Mouse (Mus musculus): ENCODE measurements at regions not wholly inside any gene's neighbourhood (a gene's known extent, or its start where the extent isn't known, plus 50 kb on each side); places are given as distances from the start of the nearest gene placed in this dataset.

DNA sequence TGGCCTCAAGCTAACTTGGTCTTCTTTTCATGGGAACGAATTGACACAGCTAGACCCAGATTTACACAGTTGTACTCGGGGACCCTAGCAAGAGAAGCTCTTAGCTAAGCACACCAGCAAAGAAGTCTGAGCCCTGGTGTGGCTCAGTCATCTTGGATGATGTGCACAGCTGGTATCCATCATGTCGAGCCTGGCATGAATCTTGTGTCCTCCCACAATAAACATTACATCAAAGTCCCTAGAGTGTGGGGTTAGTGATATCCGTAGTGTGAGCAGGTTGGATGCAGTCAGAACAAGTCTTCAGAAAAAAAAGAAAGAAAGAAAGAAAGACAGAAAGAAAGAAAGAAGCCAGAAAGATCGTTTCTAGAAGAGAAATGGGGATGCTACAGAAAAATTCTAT, 52.1 kb upstream of the Hmcn1 start:
- H3K4me1 ChIP-seq, result peaks cover 5% of the 10 kb centered on the region
- no peaks in the 10 kb centered on the region for H3K36me3 ChIP-seq
- ATAC-seq (ENCODE audit: low FRiP score, low read depth), result no peak
- no peaks in the 10 kb centered on the region for H3K9me3 ChIP-seq
- H3K4me3 ChIP-seq, result no peak overlapping the region
- 47% methylated on average over 5 of the region's 5 CpGs for WGBS
- H3K4me2 ChIP-seq (replicated peaks), result no peak overlapping the region
- H3K27me3 ChIP-seq, result no peaks in the 10 kb centered on the region
- H3K27ac ChIP-seq, result no peak overlapping the region
- H3K9ac ChIP-seq, result no peak overlapping the region

DNA sequence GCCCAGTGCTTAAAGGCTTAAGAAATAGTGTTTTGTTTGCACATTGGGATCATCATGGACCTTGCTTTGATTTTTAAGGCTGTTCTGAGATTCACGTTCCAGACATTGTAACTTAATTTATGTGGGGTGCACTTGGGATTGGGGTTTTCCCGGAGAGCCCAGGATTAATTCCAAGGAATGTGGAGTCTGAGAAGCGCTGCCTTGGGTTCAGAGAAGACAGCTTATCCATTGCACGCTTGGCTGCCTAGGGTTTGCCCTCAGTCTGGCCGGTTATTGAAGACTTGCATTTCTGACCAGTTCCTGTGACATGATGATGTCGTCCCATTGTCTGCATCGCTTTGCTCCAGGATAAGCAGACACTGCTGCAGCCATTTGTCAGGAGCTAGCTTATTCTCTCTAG, 53.4 kb upstream of the Hmcn1 start:
- WGBS, result 54% methylated on average over 7 of the region's 7 CpGs
- Histone ChIP-seq H3K4me1 (peaks cover 5% of the 10 kb centered on the region), H3K9ac (no peak overlapping the region), H3K4me2 (replicated peaks) (no peak overlapping the region), H3K4me3 (no peak overlapping the region), H3K27me3 (no peaks in the 10 kb centered on the region), H3K9me3 (no peaks in the 10 kb centered on the region), H3K36me3 (no peaks in the 10 kb centered on the region), H3K27ac (no peak overlapping the region)
- no peak for ATAC-seq (ENCODE audit: low FRiP score, low read depth)

DNA sequence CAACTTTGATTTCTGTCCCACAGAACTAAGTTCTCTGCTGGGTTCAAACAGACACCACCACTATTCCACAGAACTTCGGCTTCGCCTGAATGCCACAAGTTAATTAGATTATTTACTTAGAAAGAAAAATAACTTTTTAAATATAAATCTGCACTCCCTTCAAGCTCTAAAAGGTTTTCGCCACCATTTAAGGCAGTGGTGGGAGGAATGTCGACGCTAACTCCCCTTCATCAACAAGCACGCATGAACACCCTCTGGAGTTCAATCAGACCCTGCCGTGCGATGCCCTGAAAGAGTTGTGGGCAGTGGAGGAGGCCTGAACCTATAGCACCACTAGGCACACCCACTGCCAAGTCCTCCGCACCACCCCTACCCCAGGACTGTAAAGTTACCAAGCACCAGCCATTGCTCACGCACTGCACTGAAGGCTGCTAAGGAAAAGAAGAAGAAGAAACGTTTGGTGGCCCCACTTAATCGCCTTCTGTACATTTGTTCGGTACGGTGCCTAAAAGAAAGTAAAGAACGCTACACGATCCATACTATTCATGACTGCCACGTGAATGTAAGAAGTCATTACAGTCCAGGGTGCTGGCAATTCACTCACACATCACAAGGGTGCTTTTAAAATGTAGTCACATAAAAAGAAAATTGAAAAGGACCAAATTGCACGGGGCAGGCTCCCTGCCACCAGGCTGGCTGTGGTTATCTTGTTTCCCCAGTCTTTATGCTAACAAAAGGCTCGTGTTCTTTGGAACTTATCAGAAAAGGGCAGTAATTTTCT, 56.7 kb upstream of the Hmcn1 start:
- no peak for ATAC-seq (ENCODE audit: low FRiP score, low read depth)
- no peak overlapping the region for H3K4me3 ChIP-seq
- H3K36me3 ChIP-seq, result no peaks in the 10 kb centered on the region
- no peak overlapping the region for H3K4me2 ChIP-seq (replicated peaks)
- no peaks in the 10 kb centered on the region for H3K27me3 ChIP-seq
- no peak overlapping the region for H3K27ac ChIP-seq
- no peak overlapping the region for H3K9ac ChIP-seq
- WGBS, result 75% methylated on average over 19 of the region's 19 CpGs
- H3K9me3 ChIP-seq, result no peaks in the 10 kb centered on the region
- peaks cover 11% of the 10 kb centered on the region for H3K4me1 ChIP-seq

DNA sequence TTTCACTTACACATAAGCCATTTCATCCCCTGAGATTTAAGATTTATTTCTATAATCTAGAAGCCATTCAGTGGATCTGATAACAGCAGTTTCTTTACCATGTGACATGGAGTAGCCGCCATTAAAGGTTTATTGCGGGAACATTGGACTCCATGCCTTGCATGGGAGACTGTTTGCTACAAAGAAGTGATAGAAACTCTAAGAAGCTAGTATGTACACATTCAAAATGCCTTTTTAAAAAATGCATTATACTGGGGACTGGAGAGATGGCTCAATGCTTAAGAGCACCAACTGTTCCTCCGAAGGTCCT, 57.2 kb upstream of the Hmcn1 start:
- no peak for ATAC-seq (ENCODE audit: low FRiP score, low read depth)
- Histone ChIP-seq H3K36me3 (no peaks in the 10 kb centered on the region), H3K4me2 (replicated peaks) (no peak overlapping the region), H3K4me1 (peaks cover 11% of the 10 kb centered on the region), H3K27me3 (no peaks in the 10 kb centered on the region), H3K4me3 (no peak overlapping the region), H3K9me3 (no peaks in the 10 kb centered on the region), H3K9ac (no peak overlapping the region), H3K27ac (no peak overlapping the region)
- whole genome bisulfite sequencing, result 88% methylated on average over 3 of the region's 3 CpGs

DNA sequence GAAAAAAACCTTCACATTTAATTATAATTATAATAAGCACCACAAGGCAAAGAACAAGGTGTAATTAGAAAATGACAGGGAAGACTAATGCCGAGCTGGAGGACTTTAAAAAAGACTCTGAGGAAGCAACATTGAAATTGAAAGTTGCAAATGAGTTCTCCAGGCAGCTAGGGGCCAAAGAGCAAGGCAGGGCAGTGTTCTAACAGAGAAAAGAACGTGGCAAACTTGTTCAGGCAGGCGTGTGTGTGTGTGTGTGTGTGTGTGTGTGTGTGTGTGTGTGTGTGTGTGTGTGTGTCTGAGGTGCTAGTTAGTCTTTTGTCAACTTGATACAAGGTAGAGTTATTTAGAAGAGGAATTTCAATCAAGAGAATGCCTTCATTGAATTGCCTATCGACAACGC, 60.0 kb upstream of the Hmcn1 start:
- Histone ChIP-seq H3K9ac (no peak overlapping the region), H3K4me3 (no peak overlapping the region), H3K4me2 (replicated peaks) (no peak overlapping the region), H3K4me1 (peaks cover 6% of the 10 kb centered on the region; the same call in 1 of the 2 replicates), H3K9me3 (no peaks in the 10 kb centered on the region), H3K27ac (no peak overlapping the region), H3K36me3 (no peaks in the 10 kb centered on the region), H3K27me3 (no peaks in the 10 kb centered on the region)
- ATAC-seq (ENCODE audit: low FRiP score, low read depth), result no peak
- WGBS, result 63% methylated on average over 5 of the region's 5 CpGs

DNA sequence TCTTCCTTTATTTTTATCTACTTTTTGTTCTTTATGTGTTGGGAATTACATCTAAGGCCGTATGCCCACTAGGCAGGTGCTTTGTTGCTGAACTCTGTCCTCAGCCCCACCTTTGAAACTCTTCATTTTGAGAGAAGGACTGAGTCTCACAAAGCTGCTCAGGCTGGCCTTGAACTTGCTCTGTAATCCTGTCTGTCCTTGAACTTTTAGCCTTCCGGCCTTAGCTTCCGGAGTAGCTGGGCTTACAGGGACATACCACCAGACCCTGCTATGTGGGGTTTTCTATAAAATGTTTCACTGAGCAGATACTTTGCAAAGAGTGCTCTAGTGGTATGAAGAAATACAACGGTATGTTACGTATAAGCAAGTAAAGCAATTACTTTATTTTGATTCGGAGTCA, 62.2 kb upstream of the Hmcn1 start:
- no peak overlapping the region for H3K27ac ChIP-seq
- H3K9me3 ChIP-seq, result no peaks in the 10 kb centered on the region
- ATAC-seq (ENCODE audit: low FRiP score, low read depth), result no peak
- H3K4me3 ChIP-seq, result no peak overlapping the region
- 0 out of 2 replicates have a peak, but pooled peaks cover 6% of the 10 kb centered on the region for H3K4me1 ChIP-seq
- H3K27me3 ChIP-seq, result no peaks in the 10 kb centered on the region
- H3K9ac ChIP-seq, result no peak overlapping the region
- WGBS, result 91% methylated on average over 6 of the region's 6 CpGs
- no peaks in the 10 kb centered on the region for H3K36me3 ChIP-seq
- H3K4me2 ChIP-seq (replicated peaks), result no peak overlapping the region

DNA sequence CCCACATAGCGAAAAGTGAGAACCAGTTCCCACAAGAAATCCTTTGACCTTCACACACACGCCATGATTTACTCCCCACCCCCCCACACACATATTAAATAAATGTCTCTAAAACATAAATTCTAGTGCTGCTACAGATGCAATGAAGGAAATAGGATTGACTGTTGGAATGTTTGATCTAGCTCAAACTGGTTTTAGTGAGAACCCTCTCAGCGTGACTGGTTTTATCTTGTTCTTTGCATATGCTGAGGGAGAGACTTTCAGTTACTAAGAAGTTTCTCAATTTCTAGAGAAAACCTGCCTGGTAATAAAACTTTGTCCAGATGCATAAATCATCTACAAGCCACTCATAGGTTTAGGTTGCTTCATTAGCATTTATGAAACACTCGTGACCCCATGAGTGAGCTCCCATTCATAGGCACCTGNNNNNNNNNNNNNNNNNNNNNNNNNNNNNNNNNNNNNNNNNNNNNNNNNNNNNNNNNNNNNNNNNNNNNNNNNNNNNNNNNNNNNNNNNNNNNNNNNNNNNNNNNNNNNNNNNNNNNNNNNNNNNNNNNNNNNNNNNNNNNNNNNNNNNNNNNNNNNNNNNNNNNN, 66.4 kb upstream of the Hmcn1 start:
- ATAC-seq (ENCODE audit: low FRiP score, low read depth), result no peak
- Histone ChIP-seq H3K9ac (no peak overlapping the region), H3K9me3 (no peaks in the 10 kb centered on the region), H3K36me3 (no peaks in the 10 kb centered on the region), H3K27me3 (no peaks in the 10 kb centered on the region), H3K4me3 (no peak overlapping the region), H3K4me1 (peaks cover 26% of the 10 kb centered on the region), H3K27ac (no peak overlapping the region), H3K4me2 (replicated peaks) (no peak overlapping the region)
- WGBS, result 72% methylated on average over 4 of the region's 4 CpGs

DNA sequence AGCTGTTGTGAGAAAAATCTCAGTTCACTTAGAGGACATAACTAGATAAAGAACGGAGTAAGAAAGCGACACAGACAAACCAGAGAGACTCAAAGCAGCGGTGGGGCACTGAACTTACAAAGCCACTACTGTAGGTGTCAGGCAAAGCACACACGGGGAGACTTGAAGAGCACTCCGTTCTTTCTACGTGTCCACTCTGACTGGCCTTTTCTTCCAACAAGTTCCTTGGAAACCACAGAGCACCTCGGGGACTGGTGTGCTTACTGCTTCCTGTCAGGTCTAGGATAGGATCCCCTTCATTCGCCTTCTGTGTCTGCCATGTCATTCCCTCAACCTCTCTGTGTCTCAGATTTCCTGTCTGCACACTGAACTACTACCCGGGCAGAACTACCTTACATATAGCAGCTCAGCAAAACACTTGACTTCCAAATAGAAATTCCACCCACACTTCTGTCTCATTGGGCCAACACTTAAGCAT, 71.9 kb upstream of the Hmcn1 start:
- H3K9me3 ChIP-seq, result 0 out of 2 replicates have a peak, but pooled peaks cover 4% of the 10 kb centered on the region
- H3K4me1 ChIP-seq, result peaks cover 30% of the 10 kb centered on the region
- no peaks in the 10 kb centered on the region for H3K36me3 ChIP-seq
- H3K27me3 ChIP-seq, result no peaks in the 10 kb centered on the region
- ATAC-seq (ENCODE audit: low FRiP score, low read depth), result no peak
- WGBS, result 68% methylated on average over 9 of the region's 9 CpGs
- H3K4me2 ChIP-seq (replicated peaks), result no peak overlapping the region
- H3K4me3 ChIP-seq, result no peak overlapping the region
- no peak overlapping the region for H3K9ac ChIP-seq
- H3K27ac ChIP-seq, result no peak overlapping the region

DNA sequence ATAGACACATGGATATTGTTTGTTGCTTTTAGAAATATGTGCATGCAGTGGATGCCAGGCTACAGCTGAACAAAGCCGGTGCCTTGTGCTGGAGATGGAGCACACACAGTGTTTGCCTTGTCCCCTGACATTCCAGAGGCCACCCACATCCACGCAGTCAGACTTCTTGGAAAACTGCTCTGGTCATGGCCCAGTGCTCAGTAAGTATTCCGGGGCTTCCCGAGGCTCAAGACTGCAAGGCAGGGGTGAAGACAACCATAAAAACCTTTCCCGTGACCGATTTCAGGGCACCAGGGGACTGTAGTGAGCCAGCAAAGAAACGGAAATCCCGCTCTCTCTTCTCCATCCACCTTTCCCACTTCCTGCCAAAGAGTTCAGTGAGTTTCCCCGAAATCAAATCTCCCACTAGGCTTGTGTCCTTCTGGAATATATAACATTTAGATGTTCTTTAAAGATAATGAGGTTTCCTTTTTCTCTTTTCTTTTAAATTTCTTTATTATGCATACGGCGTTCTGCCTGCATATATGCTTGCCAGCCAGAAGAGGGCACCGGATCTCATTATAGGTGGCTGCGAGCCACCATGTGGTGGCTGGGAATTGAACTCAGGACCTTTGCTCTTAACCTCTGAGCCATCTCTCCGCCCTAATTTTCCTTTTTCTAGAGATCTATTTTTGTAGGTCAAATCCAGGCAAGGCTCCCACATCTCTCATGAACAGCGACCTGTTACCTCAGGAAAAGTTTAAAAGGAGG, 73.3 kb upstream of the Hmcn1 start:
- 65% methylated on average over 15 of the region's 15 CpGs for WGBS

DNA sequence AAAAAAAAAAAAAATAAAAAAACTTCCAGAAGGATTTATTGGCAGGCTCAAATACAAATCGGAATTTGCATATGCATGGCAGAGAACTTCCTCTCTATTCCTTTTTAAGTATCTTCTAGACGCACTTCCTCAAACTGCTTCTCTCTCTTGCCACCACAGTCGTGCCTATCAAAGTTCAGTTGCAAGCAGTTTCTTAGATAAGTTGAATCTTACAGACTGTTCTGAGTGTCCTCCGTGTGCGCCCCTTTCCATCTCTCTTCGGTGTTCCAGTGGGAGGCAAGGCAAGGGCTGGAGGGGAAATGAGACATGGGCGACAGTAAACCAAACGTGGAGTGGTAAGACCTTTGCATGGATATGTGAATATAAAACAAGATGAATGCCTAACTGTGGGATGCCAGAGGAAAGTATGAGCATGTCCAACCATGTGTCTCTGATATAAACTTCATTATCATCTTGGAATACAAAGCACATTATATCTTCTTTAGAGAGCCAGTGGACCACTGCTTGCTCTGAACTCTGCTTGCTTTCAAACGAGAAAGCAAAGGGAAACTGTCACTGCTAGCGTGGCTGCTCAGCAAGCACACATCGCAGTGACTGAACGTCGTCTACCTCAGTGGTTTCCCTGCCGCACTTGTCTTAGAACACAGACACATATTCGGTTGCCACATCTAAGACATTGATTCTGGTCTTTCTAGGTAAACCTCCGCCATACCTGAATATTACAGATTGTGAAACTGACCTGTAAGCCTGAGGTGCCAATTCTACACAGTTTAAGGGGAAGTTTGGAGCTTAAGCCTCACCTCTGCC, 81.5 kb upstream of the Hmcn1 start:
- 89% methylated on average over 16 of the region's 16 CpGs for WGBS
- no peaks in the 10 kb centered on the region for H3K4me1 ChIP-seq
- H3K36me3 ChIP-seq, result no peaks in the 10 kb centered on the region
- no peaks in the 10 kb centered on the region for H3K9me3 ChIP-seq
- no peak overlapping the region for H3K9ac ChIP-seq
- H3K4me2 ChIP-seq (replicated peaks), result no peak overlapping the region
- ATAC-seq (ENCODE audit: low FRiP score, low read depth), result no peak
- H3K4me3 ChIP-seq, result no peak overlapping the region
- H3K27ac ChIP-seq, result no peak overlapping the region
- no peaks in the 10 kb centered on the region for H3K27me3 ChIP-seq

More for the DNA sequence above, 73.3 kb upstream of the Hmcn1 start:
- Histone ChIP-seq H3K27ac (no peak overlapping the region), H3K4me2 (replicated peaks) (no peak overlapping the region), H3K4me3 (no peak overlapping the region), H3K36me3 (no peaks in the 10 kb centered on the region), H3K27me3 (no peaks in the 10 kb centered on the region), H3K9ac (no peak overlapping the region), H3K9me3 (0 out of 2 replicates have a peak, but pooled peaks cover 4% of the 10 kb centered on the region), H3K4me1 (peaks cover 30% of the 10 kb centered on the region)
- peak; percentile 68; the same call in 1 of the 2 replicates for ATAC-seq (ENCODE audit: low FRiP score, low read depth)

DNA sequence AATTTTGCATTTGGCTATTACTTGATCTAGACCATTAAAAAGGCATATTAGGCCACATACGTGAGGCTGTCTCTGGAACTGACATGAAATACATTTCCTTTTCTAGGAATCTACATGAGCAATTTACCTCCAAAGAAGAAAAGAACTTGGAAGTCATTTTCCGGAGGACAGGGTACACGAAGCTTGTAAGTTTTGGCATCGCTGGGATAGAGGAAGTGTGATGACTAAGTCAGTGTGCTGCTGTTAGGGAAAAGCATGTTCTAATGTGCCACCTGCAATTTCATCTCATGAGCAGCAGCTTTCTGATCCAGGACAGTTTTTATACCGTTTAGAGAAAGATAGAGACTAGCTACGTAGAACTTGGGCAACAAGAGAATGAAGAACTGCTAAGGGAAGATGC, 82.3 kb upstream of the Hmcn1 start:
- Histone ChIP-seq H3K9me3 (no peaks in the 10 kb centered on the region), H3K4me1 (peaks cover 2% of the 10 kb centered on the region), H3K27ac (no peak overlapping the region), H3K4me2 (replicated peaks) (no peak overlapping the region), H3K4me3 (no peak overlapping the region), H3K27me3 (no peaks in the 10 kb centered on the region), H3K9ac (no peak overlapping the region), H3K36me3 (no peaks in the 10 kb centered on the region)
- 87% methylated on average over 6 of the region's 6 CpGs for WGBS
- no peak for ATAC-seq (ENCODE audit: low FRiP score, low read depth)

All from limb, embryonic 13.5 days (tissue).